Mouse (Mus musculus) cortical plate, adult 2 months (tissue): ENCODE results near the gene Fbxo3.

Experiments
- CTCF ChIP-seq: fragments of 200-500 bp; IDR thresholded peaks from 2 replicates; pipeline ENCODE4 v1.5.1; 2011; ENCODE audit warnings: mild to moderate bottlenecking, control low read depth, low read length; ENCODE audit not compliant: insufficient read depth; ENCODE audit errors: extremely low read depth
- POLR2A ChIP-seq: fragments of 200-500 bp; IDR thresholded peaks from 2 replicates; pipeline ENCODE4 v1.6.1; 2011; ENCODE audit warnings: mild to moderate bottlenecking, low read length, control low read depth; ENCODE audit not compliant: insufficient read depth; ENCODE audit errors: extremely low read depth

DNA sequence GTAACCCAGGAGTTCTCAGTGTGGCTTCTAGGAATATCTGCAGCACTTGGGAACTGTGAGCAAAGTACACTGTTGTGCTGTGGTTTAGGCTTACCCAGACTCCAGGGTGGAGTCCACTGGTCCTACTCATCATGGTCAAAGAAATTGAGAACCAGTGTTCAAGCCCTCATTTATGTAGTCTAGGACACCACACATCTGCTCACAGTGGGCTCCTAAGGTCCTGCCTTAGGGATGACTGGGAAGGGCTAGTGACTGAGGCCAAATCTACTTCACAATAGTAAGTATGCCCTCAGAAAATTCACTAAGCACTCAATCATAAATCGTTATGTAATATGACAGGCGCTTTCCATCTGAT, 71.7 kb downstream of the Fbxo3 start:
- TF ChIP-seq POLR2A (no peak), CTCF (no peak)
